Mouse (Mus musculus): ENCODE data around the gene Jakmip3. TPM values are rescaled to one million over a fixed set of nuclear protein-coding genes. Genes with fewer than 3 reads are reported as not detected.

The Jakmip3 gene
- polyA plus RNA-seq, 1 experiment: not detected

DNA sequence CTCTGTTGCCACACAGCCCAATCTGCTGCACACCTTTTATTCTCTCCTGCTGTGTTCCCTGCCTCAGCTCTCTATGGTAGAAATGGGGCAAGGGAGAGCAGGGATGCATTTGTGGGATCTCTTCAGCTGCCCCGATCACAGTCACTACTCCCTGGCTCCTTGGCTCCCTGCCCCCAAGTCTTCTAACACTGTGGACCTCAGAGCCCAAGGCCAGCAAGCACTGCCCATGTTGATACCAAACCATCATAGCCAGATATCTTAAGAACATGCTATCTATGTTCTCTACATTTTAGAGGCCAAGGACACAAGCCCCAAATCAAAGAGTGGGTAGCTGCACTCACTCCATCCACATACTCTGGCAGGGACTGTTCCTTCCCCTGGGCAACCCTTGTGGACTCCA, 80.8 kb downstream of the Jakmip3 start:
- 39% methylated on average over 1 of the region's 1 CpGs for WGBS
- TF ChIP-seq CTCF (IDR thresholded peaks at IDR 0.05; ENCODE audit: extremely low read depth, insufficient read length, insufficient replicate concordance, low read depth, low read length) (no peak), POLR2A (IDR thresholded peaks at IDR 0.05; ENCODE audit: low read depth, low read length) (no peak)
- no peak overlapping the region for H3K27ac ChIP-seq (ENCODE audit: insufficient read depth, low read depth, low read length)

GRCm38 (mm10) chr7:139027136-139027535, 86.6 kb downstream of the Jakmip3 start:
- WGBS: 50% methylated on average over 5 of the region's 5 CpGs
- Histone ChIP-seq H3K27ac (ENCODE audit: insufficient read depth, low read depth, low read length) (no peak overlapping the region), H3K36me3 (ENCODE audit: control insufficient read depth, insufficient read depth, low read length) (no peaks in the 10 kb centered on the region), H3K27me3 (ENCODE audit: control insufficient read depth, insufficient read depth, low read length) (no peaks in the 10 kb centered on the region), H3K4me1 (ENCODE audit: control insufficient read depth, insufficient read depth, insufficient read length, low read length) (no peaks in the 10 kb centered on the region), H3K4me3 (ENCODE audit: low read depth, low read length) (no peak overlapping the region)
- no peak for TF ChIP-seq CTCF (IDR thresholded peaks at IDR 0.05; ENCODE audit: extremely low read depth, insufficient read length, insufficient replicate concordance, low read depth, low read length)
- TF ChIP-seq POLR2A (IDR thresholded peaks at IDR 0.05; ENCODE audit: low read depth, low read length): no peak

More for the DNA sequence above, 80.8 kb downstream of the Jakmip3 start:
- H3K36me3 ChIP-seq (ENCODE audit: control insufficient read depth, insufficient read depth, low read length): no peaks in the 10 kb centered on the region
- no peak overlapping the region for H3K4me3 ChIP-seq (ENCODE audit: low read depth, low read length)
- no peaks in the 10 kb centered on the region for H3K27me3 ChIP-seq (ENCODE audit: control insufficient read depth, insufficient read depth, low read length)
- H3K4me1 ChIP-seq (ENCODE audit: control insufficient read depth, insufficient read depth, insufficient read length, low read length): peaks cover 3% of the 10 kb centered on the region; the same call in 1 of the 2 replicates

DNA sequence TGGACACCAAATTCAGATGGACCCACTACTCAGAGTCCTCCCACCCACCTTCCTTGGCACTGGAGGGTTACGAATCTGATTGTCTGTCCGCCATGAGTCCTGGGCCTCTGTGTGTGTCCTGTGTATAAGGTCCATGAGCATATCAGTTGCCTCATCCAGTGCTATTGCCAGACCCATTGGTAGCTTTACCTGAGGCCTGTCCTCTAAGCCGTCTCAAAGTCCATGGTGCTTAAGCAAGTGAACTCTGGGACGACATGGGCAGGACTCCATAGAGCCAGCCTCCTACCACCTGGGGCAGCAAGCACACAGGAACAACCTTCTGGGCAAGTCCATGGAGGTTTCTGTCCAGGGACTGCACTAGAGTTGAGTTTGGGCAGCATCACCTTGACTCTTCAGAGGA, 90.7 kb downstream of the Jakmip3 start:
- TF ChIP-seq POLR2A (IDR thresholded peaks at IDR 0.05; ENCODE audit: low read depth, low read length) (no peak), CTCF (IDR thresholded peaks at IDR 0.05; ENCODE audit: extremely low read depth, insufficient read length, insufficient replicate concordance, low read depth, low read length) (no peak)
- H3K4me3 ChIP-seq (ENCODE audit: low read depth, low read length): no peak overlapping the region
- no peak overlapping the region for H3K27ac ChIP-seq (ENCODE audit: insufficient read depth, low read depth, low read length)
- no peaks in the 10 kb centered on the region for H3K27me3 ChIP-seq (ENCODE audit: control insufficient read depth, insufficient read depth, low read length)
- H3K4me1 ChIP-seq (ENCODE audit: control insufficient read depth, insufficient read depth, insufficient read length, low read length): no peaks in the 10 kb centered on the region
- no peaks in the 10 kb centered on the region for H3K36me3 ChIP-seq (ENCODE audit: control insufficient read depth, insufficient read depth, low read length)
- 70% methylated on average over 4 of the region's 4 CpGs for WGBS

DNA sequence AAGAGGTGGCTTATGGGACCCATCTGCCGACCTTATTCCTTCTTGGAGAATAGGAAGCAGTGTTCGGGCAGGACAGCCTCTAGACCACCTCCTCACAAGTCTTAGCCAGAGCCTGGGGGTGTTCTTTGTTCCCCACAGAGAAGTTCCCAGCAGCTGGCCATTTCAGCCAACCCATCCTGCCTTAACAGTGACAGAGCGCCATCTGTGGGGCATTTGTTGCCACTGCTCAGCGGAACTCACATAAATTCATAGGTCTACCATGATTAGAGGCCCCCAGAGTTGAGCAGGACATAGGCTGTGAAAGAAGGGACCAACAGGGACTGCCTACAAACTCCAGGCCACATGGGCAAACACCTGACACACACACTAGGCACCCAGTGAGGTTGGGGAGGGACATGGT, 122.9 kb downstream of the Jakmip3 start:
- no peaks in the 10 kb centered on the region for H3K36me3 ChIP-seq (ENCODE audit: control insufficient read depth, insufficient read depth, low read length)
- no peak overlapping the region for H3K27ac ChIP-seq (ENCODE audit: insufficient read depth, low read depth, low read length)
- no peaks in the 10 kb centered on the region for H3K27me3 ChIP-seq (ENCODE audit: control insufficient read depth, insufficient read depth, low read length)
- H3K4me3 ChIP-seq (ENCODE audit: low read depth, low read length): no peak overlapping the region
- WGBS: 54% methylated on average over 4 of the region's 4 CpGs
- no peaks in the 10 kb centered on the region for H3K4me1 ChIP-seq (ENCODE audit: control insufficient read depth, insufficient read depth, insufficient read length, low read length)
- TF ChIP-seq CTCF (IDR thresholded peaks at IDR 0.05; ENCODE audit: extremely low read depth, insufficient read length, insufficient replicate concordance, low read depth, low read length) (peak; percentile 42; the same call in 1 of the 2 replicates), POLR2A (IDR thresholded peaks at IDR 0.05; ENCODE audit: low read depth, low read length) (no peak)

DNA sequence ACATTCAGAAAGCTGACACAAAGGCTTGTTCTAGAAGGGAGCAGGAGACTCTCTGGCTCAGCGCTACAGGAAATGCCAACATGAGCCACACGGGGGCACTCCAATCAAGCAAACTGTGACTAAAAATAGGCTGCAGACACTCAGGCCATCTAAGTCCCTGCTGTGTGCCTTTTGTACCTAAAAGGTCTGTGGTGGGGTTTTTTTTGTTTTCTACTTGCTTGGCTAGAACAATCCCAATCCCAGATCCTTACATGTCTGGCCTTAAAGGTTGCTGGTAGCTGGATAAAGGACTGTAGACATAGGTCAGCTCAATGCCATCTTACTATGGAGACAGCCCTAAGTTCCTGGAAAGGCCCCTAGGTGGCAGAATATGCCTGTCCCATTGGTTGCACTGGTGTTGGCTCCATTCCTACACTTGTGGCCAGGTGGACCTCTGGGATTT, 127.7 kb downstream of the Jakmip3 start:
- Histone ChIP-seq H3K27ac (ENCODE audit: insufficient read depth, low read depth, low read length) (no peak overlapping the region), H3K36me3 (ENCODE audit: control insufficient read depth, insufficient read depth, low read length) (no peaks in the 10 kb centered on the region), H3K27me3 (ENCODE audit: control insufficient read depth, insufficient read depth, low read length) (no peaks in the 10 kb centered on the region), H3K4me3 (ENCODE audit: low read depth, low read length) (no peak overlapping the region), H3K4me1 (ENCODE audit: control insufficient read depth, insufficient read depth, insufficient read length, low read length) (no peaks in the 10 kb centered on the region)
- no peak for TF ChIP-seq POLR2A (IDR thresholded peaks at IDR 0.05; ENCODE audit: low read depth, low read length)
- TF ChIP-seq CTCF (IDR thresholded peaks at IDR 0.05; ENCODE audit: extremely low read depth, insufficient read length, insufficient replicate concordance, low read depth, low read length): peak; percentile 57; the same call in 1 of the 2 replicates
- 0% methylated on average over 2 of the region's 2 CpGs for WGBS

DNA sequence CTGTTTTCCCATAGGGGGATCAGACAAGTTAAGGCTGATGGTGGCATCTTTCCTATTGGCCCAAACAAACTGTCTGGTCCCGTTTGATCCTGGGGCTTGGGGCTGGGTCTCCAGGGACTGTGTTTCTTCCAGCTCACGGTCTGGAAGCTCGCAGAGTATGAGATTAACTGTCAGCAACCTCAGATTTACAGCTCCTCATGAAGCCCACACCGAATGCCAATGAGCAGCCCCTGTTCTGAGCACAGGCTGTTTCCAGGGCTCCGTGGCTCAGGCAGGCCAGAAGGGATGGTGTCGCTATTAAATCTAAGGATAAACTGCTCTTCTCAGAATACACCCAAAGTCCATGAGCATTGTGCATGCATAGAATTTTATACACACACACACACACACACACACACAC, 133.7 kb downstream of the Jakmip3 start:
- Histone ChIP-seq H3K36me3 (ENCODE audit: control insufficient read depth, insufficient read depth, low read length) (no peaks in the 10 kb centered on the region), H3K4me3 (ENCODE audit: low read depth, low read length) (no peak overlapping the region), H3K27me3 (ENCODE audit: control insufficient read depth, insufficient read depth, low read length) (no peaks in the 10 kb centered on the region), H3K4me1 (ENCODE audit: control insufficient read depth, insufficient read depth, insufficient read length, low read length) (no peaks in the 10 kb centered on the region), H3K27ac (ENCODE audit: insufficient read depth, low read depth, low read length) (no peak overlapping the region)
- TF ChIP-seq CTCF (IDR thresholded peaks at IDR 0.05; ENCODE audit: extremely low read depth, insufficient read length, insufficient replicate concordance, low read depth, low read length): no peak
- TF ChIP-seq POLR2A (IDR thresholded peaks at IDR 0.05; ENCODE audit: low read depth, low read length): no peak
- 59% methylated on average over 6 of the region's 6 CpGs for WGBS

DNA sequence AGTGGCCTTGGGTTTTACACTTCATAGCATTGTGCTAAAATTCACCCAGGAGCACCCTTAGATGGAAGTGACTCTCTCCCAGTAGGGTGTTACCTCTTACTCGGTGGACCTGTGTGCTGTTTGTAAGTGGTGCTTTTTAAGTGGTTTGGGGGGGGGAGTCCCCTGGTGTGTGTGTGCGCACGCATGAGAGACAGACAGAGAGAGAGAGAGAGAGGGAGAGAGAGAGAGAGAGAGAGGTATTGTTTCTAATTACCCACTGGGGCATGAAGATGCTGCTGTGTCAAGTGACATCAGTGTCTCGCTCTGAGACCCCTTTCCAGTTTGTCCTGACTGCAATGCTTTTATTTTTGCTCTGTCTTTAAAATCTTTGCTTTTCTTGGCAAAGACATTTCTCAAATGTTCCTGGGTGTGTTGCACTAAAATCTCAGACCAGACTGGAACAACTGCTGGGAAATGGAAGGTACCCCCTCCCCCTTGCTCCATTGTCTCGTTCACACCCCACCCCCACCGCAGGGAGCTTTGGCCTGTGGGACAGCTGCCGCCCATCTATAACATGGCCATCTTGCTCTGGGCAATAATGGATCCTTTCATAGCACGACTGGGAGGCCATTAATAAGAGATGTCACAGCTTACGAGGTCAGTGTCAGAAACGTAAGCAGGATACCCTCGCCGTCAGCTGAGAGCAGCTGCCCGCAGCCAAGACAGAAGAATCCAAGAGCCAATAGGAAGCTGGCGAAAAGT, 134.7 kb downstream of the Jakmip3 start:
- Histone ChIP-seq H3K27ac (ENCODE audit: insufficient read depth, low read depth, low read length) (no peak overlapping the region), H3K4me1 (ENCODE audit: control insufficient read depth, insufficient read depth, insufficient read length, low read length) (no peaks in the 10 kb centered on the region), H3K27me3 (ENCODE audit: control insufficient read depth, insufficient read depth, low read length) (no peaks in the 10 kb centered on the region), H3K4me3 (ENCODE audit: low read depth, low read length) (no peak overlapping the region), H3K36me3 (ENCODE audit: control insufficient read depth, insufficient read depth, low read length) (no peaks in the 10 kb centered on the region)
- 64% methylated on average over 14 of the region's 14 CpGs for WGBS
- TF ChIP-seq POLR2A (IDR thresholded peaks at IDR 0.05; ENCODE audit: low read depth, low read length): no peak
- TF ChIP-seq CTCF (IDR thresholded peaks at IDR 0.05; ENCODE audit: extremely low read depth, insufficient read length, insufficient replicate concordance, low read depth, low read length): no peak
